Comparison of ENCODE assay signal across 8 mouse cellular contexts in genomic region chrX:94122709-94123058, GRCm38 (mm10). TPM values are rescaled to one million over a fixed set of nuclear protein-coding genes. Genes with fewer than 3 reads are reported as not detected.
DNase-seq lines count a peak whose midpoint lies in the region; ATAC-seq and TF ChIP-seq lines count a peak whose summit lies in the region.

No protein-coding gene starts in this region.

- no peak for DNase-seq in frontal cortex, postnatal 10 days (ENCODE audit: low spot score in 2 of 2)
- DNase-seq in spleen, adult 12 weeks (ENCODE audit: low spot score): peak; percentile 61
- DNase-seq in spleen, postnatal 4 days (ENCODE audit: low spot score in 2 of 2): no peak
- DNase-seq in right cerebral cortex, postnatal 25 days: no peak
- DNase-seq in cerebellum, postnatal 4 days (ENCODE audit: low spot score in 2 of 2): no peak

- WGBS in intestine, embryonic 16.5 days: 19% methylated on average over 25 of the region's 53 CpGs
- 37% methylated on average over 52 of the region's 53 CpGs for WGBS in olfactory bulb, adult 2 months

- peak overlapping the region; percentile 99 for H3K27ac ChIP-seq in intestine, embryonic 16.5 days (ENCODE audit: low read length)
- H3K27ac ChIP-seq in olfactory bulb, adult 2 months (ENCODE audit: insufficient read depth, low read depth, low read length): peak overlapping the region; percentile 98

- H3K4me3 ChIP-seq in intestine, embryonic 16.5 days (ENCODE audit: low read length): peak overlapping the region; percentile 64
- H3K4me3 ChIP-seq in olfactory bulb, adult 2 months (ENCODE audit: insufficient read depth, low read depth, low read length): peak overlapping the region; percentile 95

- no peak for TF ChIP-seq POLR2A in olfactory bulb, adult 2 months (IDR thresholded peaks at IDR 0.05; ENCODE audit: insufficient read depth, low read depth, low read length)

- ATAC-seq in frontal cortex, adult (ENCODE audit: low TSS enrichment): peak; percentile 54
- no peak for ATAC-seq in intestine, embryonic 16.5 days

- H3K4me2 ChIP-seq in intestine, embryonic 16.5 days (ENCODE audit: low read depth, low read length): no peak overlapping the region

- no peaks in the 10 kb centered on the region for H3K27me3 ChIP-seq in intestine, embryonic 16.5 days (replicated peaks; ENCODE audit: control insufficient read depth, insufficient read depth, low read length)

- H3K9me3 ChIP-seq in intestine, embryonic 16.5 days (ENCODE audit: control insufficient read depth, low read length): no peaks in the 10 kb centered on the region

- H3K36me3 ChIP-seq in intestine, embryonic 16.5 days (ENCODE audit: control insufficient read depth, insufficient read depth, low read length): no peaks in the 10 kb centered on the region

- no peak for TF ChIP-seq CTCF in olfactory bulb, adult 2 months (IDR thresholded peaks at IDR 0.05; ENCODE audit: insufficient read depth, low read depth, low read length)

- H3K4me1 ChIP-seq in intestine, embryonic 16.5 days (ENCODE audit: control insufficient read depth, insufficient read depth, low read length): no peaks in the 10 kb centered on the region
- H3K4me1 ChIP-seq in olfactory bulb, adult 2 months (ENCODE audit: control insufficient read depth, insufficient read depth, low read length): no peaks in the 10 kb centered on the region

- peak overlapping the region; percentile 94 for H3K9ac ChIP-seq in intestine, embryonic 16.5 days (ENCODE audit: low read depth, low read length)

RNA-seq across cellular contexts. Expression of gene Zfx, which starts 0.8 kb away (rescaled TPM):
- polyA plus RNA-seq in intestine, embryonic 16.5 days (2015; fragmentation: Nextera tagmentation; extraction: Ambion mirVana): 20.2 and 22.2 TPM in 2 replicates
- polyA plus RNA-seq in olfactory bulb, adult 2 months (2012; ENCODE audit: insufficient read depth, insufficient read length, low replicate concordance, missing spikeins): not detected in 2 replicates
